Mouse (Mus musculus) R1 (cell line): ENCODE results near the gene Timm9.
"Not testable (repeated sequence)": the region's sequence is repeated elsewhere in the genome, so short reads cannot be mapped to it uniquely, and the experiment has no call there.

ENCODE experiments used
- DNase-seq: peaks from one replicate; pipeline ENCODE4 v3.0.0-alpha.2; 2018; ENCODE audit warnings: low read depth, low spot score

Timm9 gene

GRCm38 (mm10) chr12:71107216-71107771, 29.2 kb downstream of the Timm9 start:
- DNase-seq, result no peak

GRCm38 (mm10) chr12:71104275-71104674, 32.2 kb downstream of the Timm9 start:
- DNase-seq, result not testable (repeated sequence)

GRCm38 (mm10) chr12:71086331-71086730, 50.2 kb downstream of the Timm9 start:
- no peak for DNase-seq
